Mouse (Mus musculus) gonadal fat pad, adult 2 months (tissue): ENCODE results near the gene Eml3. TPM values are rescaled to one million over a fixed set of nuclear protein-coding genes. Genes with fewer than 3 reads are reported as not detected.

Experiments used
- DNase-seq: peaks from one replicate; pipeline ENCODE4 v3.0.0-alpha.2; 2012; ENCODE audit warnings: low read depth
- polyA plus RNA-seq: library from polyadenylated mRNA; depleted of rRNA; stranded (reverse); fragments of >200 nt; gene quantifications from 2 replicates; pipeline ENCODE4 v1.2.3, GENCODE M21; 2012

Gene Eml3
- polyA plus RNA-seq, 1 experiment, result 50.5 TPM

GRCm38 (mm10) chr19:8914212-8914611 lies 15.1 kb upstream of the Eml3 start:
- no peak for DNase-seq

- DNase-seq, result no peak
These were observed 10.4 kb upstream of the Eml3 start for GRCm38 (mm10) chr19:8919000-8919399.

GRCm38 (mm10) chr19:8919684-8920072 lies 9.7 kb upstream of the Eml3 start:
- DNase-seq, result no peak

- DNase-seq, result no peak
These were observed 9.1 kb upstream of the Eml3 start, which contains the start of gene B3gat3 for GRCm38 (mm10) chr19:8920073-8920736. B3gat3 (plus strand) TSS chr19:8920374.

- no peak for DNase-seq
These were observed 8.5 kb upstream of the Eml3 start for GRCm38 (mm10) chr19:8920836-8921291.

- DNase-seq, result no peak
These were observed 7.6 kb upstream of the Eml3 start for GRCm38 (mm10) chr19:8921741-8922140.

- no peak for DNase-seq
These were observed 2.6 kb upstream of the Eml3 start for GRCm38 (mm10) chr19:8926766-8927165.

GRCm38 (mm10) chr19:8927891-8928525 lies 1.3 kb upstream of the Eml3 start:
- DNase-seq, result no peak

- no peak for DNase-seq
These were observed 596 bp upstream of the Eml3 start for GRCm38 (mm10) chr19:8928689-8929223.

GRCm38 (mm10) chr19:8930117-8930516 lies 765 bp downstream of the Eml3 start:
- no peak for DNase-seq

GRCm38 (mm10) chr19:8930771-8931170 lies 1.4 kb downstream of the Eml3 start:
- no peak for DNase-seq

GRCm38 (mm10) chr19:8936736-8937135 lies 7.4 kb downstream of the Eml3 start:
- no peak for DNase-seq

GRCm38 (mm10) chr19:8940526-8941133 lies 11.3 kb downstream of the Eml3 start:
- no peak for DNase-seq

- DNase-seq, result no peak
These were observed 11.8 kb downstream of the Eml3 start for GRCm38 (mm10) chr19:8941136-8941514.

GRCm38 (mm10) chr19:8941515-8942217 lies 12.3 kb downstream of the Eml3 start, which contains the start of gene Mta2:
Mta2 (plus strand) TSS chr19:8941875.
- no peak for DNase-seq

- no peak for DNase-seq
These were observed 13.1 kb downstream of the Eml3 start for GRCm38 (mm10) chr19:8942276-8942964.

GRCm38 (mm10) chr19:8943047-8943446 lies 13.7 kb downstream of the Eml3 start:
- DNase-seq, result no peak

GRCm38 (mm10) chr19:8944062-8944461 lies 14.7 kb downstream of the Eml3 start:
- no peak for DNase-seq

GRCm38 (mm10) chr19:8944750-8945149 lies 15.4 kb downstream of the Eml3 start:
- no peak for DNase-seq

- no peak for DNase-seq
These were observed 15.9 kb downstream of the Eml3 start for GRCm38 (mm10) chr19:8945251-8945650.

GRCm38 (mm10) chr19:8946929-8947328 lies 17.6 kb downstream of the Eml3 start:
- DNase-seq, result no peak
